Mouse (Mus musculus) c-Kit-positive CD71-positive TER-119-positive erythroid progenitor cells, embryonic 14.5 days (primary cell): ENCODE measurements around the gene Tcl1b3.
"Not testable (repeated sequence)": the region's sequence is repeated elsewhere in the genome, so short reads cannot be mapped to it uniquely, and the experiment has no call there.

Source experiments
- DNase-seq: peaks from one replicate; pipeline ENCODE4 v3.0.0-alpha.2; 2013; ENCODE audit warnings: low spot score

The Tcl1b3 gene

GRCm38 (mm10) chr12:105190743-105191142 is at the start of gene Tcl1b3:
TSS of gene Tcl1b3 (plus strand) at chr12:105191043.
- not testable (repeated sequence) for DNase-seq

DNA sequence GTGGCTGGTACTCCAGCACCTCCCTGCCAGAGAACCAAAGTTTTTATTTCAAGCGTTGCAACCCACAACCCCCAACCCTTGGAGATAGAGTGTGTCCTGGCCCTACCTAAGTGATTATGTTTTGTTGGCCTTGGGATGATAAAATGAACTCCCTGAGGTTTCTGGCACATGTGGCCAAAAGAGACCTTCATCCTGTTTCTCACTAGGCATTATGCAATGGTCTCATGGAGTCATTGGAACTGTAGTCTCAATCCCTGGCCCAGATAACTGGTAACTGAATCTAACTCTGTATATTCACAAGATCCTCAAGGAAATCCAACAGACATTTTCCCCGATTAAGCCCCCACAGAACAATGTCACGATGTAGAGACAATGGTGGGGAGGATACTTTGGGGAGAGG is 47.7 kb upstream of the Tcl1b3 start:
- DNase-seq: no peak

GRCm38 (mm10) chr12:105144928-105145327 is 45.9 kb upstream of the Tcl1b3 start:
- DNase-seq: not testable (repeated sequence)

DNA sequence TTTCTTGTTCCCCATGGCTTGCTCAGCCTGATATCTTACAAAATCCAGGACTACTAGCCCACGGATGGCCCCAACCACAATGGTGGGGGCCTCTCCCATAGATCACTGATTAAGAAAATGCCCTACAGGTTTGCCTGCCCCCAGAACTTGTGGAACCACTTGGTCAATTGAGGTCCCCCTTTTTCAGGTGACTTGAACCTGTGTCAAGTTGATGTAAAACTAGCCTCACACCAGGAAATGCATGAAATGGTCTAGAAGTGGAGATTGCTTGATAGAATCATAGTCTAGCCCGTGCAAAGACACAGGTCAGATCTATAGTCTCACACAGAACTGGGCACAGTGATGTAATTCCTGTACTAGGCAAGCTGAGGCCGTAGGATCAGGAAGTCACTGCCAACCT is 45.1 kb upstream of the Tcl1b3 start, which contains the start of gene Tcl1b2:
TSS of gene Tcl1b2 (plus strand) at position 301 of the 400 bp plus-strand sequence.
- DNase-seq: no peak

DNA sequence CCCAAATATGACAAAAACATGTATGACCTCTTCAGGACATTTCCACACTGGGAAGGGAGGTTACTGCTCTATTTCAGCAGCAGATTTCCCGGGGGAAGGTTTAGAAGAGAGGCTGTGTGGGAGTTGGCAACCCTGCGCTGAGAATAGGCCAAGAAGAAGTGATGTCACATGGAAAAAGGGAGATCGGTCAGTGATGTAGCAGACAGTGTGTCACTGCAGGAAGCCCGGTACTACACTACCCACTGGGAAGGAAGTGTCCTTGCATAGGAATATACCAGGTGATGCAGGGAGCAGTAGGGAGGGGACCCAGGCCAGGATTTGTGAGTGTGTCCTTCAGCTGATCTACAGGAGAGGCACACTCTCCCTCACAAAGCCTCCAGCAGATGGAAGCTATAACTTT is 35.6 kb upstream of the Tcl1b3 start:
- not testable (repeated sequence) for DNase-seq

DNA sequence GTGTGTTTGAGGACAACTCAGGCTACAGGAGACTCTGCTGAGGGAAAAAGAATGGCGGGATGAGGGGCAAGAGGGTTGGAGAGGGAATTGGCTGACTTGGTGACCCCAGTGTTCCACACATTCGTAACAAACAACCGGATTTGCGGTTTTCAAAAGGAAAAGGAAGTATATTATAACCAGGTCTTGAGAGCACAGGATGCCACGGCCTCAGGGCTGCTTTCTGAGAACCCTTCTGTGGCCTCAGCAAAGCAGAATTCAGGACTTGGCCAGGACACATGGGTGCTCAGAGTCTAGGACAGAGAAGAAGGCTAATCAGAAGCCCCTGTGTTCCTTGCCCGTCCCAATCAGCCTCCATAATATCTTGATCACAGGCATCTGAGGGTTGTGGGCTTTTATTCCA is 32.0 kb upstream of the Tcl1b3 start:
- no peak for DNase-seq

GRCm38 (mm10) chr12:105159390-105159789 is 31.5 kb upstream of the Tcl1b3 start, which contains the start of gene Tcl1b1:
TSS of gene Tcl1b1 (plus strand) at chr12:105159690.
- DNase-seq: no peak

DNA sequence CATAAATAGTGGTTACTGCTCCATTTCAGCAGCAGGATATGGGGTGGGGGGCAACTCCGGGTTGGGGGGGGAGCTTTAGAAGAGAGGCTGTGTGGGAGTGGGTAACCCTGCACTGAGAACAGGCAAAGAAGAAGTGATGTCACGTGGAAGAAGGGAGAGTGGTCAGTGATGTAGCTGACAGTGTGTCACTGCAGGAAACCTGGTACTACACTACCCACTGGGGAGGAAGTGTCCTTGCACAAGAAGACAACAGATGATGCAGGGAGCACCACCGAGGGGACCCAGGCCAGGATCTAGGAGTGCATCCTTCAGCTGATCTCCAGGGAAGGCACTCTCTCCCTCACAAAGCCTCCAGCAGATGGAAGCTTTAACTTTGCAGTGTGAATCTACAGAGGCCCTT is 24.1 kb upstream of the Tcl1b3 start:
- no peak for DNase-seq

DNA sequence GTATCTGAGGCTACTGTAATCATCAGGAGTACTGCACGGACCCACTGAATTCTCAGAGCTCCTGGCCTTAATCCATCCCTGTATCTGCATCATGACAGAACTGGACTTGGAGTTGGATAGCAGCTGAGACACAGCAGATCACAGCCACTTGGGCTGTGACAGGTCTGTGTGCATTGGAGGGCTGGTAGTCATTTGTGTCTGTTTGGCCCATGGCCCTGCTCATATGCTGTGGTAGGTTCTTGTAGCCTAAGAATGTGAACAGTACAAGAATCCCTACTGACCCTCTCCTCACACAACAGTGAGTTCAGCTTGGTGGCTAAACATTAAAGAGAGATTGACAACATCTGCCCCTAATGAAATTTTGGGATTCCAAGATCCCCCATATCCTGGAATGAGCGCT is 17.5 kb upstream of the Tcl1b3 start:
- DNase-seq: no peak

- not testable (repeated sequence) for DNase-seq
Observed at GRCm38 (mm10) chr12:105174318-105174717, 16.5 kb upstream of the Tcl1b3 start.

GRCm38 (mm10) chr12:105176044-105176443 is 14.8 kb upstream of the Tcl1b3 start, which contains the start of gene Tcl1b5:
TSS of gene Tcl1b5 (plus strand) at chr12:105176344.
- DNase-seq: not testable (repeated sequence)

DNA sequence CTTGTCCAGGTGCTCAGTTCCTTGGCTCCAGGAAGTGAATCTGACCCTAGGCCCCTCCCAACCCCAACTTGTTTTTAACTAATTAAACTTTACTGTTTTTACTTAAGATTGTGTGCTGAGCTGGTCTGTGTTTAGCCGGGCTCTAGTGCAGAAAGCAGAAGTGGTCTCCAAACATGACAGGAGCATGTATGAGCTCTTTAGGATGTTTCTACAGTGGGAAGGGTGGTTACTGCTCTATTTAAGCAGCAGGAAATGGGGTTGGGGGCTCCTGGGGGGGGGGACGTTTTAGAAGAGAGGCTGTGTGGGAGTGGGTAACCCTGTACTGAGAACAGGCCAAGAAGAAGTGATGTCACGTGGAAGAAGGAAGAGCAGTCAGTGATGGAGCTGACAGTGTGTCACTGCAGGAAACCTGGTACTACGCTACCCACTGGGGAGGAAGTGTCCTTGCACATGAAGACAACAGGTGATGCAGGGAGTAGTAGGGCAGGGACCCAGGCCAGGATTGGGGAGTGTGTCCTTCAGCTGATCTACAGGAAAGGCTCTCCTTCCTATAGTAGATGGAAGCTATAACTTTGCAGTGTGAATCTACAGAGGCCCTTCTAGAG is 9.7 kb upstream of the Tcl1b3 start:
- DNase-seq: not testable (repeated sequence)

- not testable (repeated sequence) for DNase-seq
Observed at GRCm38 (mm10) chr12:105188980-105189379, 1.9 kb upstream of the Tcl1b3 start.

GRCm38 (mm10) chr12:105199684-105200497 is 9.0 kb downstream of the Tcl1b3 start:
- DNase-seq: not testable (repeated sequence)

DNA sequence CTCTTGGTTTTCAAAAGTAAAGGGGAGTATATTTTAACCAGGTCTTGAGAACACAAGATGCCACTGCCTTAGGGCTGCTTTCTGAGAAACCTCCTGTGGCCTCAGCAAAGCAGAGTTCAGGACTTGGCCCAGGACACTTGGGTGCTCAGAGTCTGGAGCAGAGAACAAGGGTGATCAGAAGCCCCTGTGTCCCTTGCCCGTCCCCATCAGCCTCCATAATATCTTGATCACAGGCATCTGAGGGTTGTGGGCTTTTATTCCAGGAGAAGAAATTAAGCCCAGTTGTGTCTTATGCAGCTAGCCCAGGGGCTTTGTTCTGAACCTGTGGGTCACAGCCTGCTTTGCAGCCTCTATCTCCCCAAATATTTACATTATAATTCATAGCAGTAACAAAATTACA is 10.8 kb downstream of the Tcl1b3 start, which contains the start of gene Tcl1b4:
TSS of gene Tcl1b4 (plus strand) at position 301 of the 400 bp plus-strand sequence.
- not testable (repeated sequence) for DNase-seq

- DNase-seq: no peak
Observed at GRCm38 (mm10) chr12:105207071-105207470, 16.2 kb downstream of the Tcl1b3 start.

DNA sequence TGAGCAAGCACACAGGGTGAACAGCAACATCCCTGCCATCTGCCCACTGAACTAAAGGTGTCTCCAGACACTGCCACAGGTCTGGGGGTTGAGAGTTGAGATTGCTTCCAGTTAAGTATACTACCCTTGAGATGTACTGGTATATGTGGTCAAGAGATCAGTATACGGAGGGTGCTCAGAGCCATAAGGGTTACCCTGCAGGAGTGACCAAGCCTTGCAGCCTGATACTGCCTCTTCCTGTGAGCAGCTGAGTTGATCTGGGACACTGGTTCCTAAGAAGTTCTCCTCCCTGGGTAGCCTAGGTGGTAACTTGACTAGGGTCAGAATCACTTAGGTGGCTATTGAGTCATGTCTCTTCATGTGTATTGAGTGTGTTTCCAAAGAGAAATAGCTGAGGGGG is 17.6 kb downstream of the Tcl1b3 start:
- no peak for DNase-seq

GRCm38 (mm10) chr12:105209231-105209630 is 18.4 kb downstream of the Tcl1b3 start:
- no peak for DNase-seq

DNA sequence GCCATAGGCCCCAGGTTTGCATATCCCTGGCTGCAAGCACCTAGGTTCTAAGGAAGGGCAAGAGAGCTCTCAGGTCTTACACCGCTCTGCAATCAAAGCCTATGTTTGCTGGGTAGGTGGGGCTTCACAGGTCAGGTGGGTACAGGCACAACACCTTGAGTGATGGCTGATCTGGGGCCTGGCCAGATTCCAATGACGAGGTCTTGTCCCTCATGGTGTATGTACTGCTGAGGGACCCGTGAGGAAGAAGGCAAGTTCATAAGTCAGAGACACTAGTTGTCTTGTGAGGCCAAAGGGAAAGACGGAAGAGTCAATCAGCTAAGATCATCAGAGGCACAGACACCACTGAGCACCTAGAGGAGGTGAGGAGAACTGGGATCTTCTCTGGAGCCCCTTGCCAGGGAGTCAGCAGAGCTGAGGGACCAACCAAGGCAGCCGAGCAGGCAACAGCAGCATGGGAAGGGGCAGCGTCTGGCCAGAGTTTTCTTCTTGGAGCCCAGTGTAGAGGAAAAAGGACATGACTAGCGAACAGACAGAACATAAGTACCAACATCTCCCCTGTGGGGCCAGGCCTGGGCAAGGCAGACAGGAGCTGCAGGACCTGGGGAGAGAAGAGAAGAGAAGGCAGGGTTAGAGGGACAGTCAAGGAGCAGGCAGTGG is 26.4 kb downstream of the Tcl1b3 start:
- DNase-seq: no peak

DNA sequence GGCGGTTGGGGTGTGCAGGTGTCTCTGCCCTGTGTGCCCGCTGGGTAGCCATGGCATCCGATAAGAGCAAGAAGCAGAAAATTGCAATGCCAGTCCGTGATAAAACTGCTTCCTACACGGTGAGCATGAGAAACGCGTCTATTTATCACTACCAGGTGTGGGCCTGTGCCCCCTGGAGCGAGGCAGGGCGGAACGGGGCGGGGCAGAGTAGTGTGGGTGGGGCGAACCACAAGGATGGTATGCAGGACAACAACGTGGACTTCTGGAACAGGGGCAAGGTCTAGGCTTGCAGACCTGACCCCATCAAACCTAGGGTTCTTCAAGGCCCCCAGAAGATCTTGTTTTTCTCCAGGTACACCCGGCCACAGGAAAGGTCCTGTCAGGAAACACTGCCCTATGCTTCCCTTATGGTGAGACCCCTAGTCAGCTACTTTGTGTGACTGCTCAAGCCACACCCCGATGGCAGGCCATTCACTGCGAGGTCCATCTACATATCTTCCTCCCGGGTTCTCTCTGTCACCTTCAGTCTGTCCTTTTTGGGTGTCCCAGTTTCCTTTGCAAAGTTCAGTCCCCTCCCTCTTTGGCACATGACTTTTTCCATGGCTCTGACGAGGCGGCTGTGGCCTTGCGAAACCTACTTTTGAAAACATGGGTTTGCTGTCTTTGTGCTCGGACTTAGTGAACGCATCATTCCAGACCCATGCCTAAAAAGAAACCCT is 31.9 kb downstream of the Tcl1b3 start, which contains the start of gene Tcl1:
TSS of gene Tcl1 (minus strand) at position 193 of the 719 bp plus-strand sequence.
- no peak for DNase-seq

DNA sequence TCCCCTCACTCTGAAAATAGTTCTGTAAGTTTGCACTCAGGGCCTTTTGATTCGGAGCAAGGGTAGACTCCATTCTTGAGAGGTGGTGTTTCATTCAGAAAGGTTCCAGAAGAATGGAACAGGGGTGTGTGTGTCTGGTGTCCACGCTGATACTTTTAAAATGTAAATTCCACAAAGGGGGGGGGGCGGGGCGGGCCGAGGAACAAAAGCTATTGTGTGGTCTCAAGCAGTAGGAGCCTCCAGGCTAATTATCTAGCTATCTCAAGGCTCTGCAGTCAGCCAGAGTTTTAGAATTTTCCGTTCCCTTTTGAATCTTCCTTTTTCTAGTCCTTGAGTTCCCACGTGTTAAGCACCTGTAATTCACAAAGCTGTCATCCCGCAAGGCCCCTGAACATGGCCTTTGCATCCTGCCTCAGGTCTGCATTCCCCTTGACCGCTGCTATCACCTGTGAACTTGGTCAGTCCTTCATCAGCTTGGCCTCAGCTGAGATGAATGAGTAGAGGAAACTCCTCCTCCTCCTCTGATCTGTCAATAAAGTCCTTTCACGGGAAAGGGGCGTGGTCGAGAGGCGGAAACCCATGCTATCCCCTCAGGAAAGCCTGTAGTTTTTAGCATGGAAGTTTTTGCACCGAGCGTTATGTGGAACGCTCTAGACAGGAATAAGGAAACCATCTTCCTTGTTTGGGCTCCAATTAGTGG is 33.9 kb downstream of the Tcl1b3 start:
- DNase-seq: no peak
